Mouse (Mus musculus) midbrain, embryonic 14.5 days (tissue): ENCODE results near the gene Apmap. TPM values are rescaled to one million over a fixed set of nuclear protein-coding genes. Genes with fewer than 3 reads are reported as not detected.

Experiments used
- ATAC-seq: fragments of 200-750 bp; cut with Nextera tagmentation; 2 replicates; pipeline ENCODE4 v1.8.0; 2017; ENCODE audit warnings: moderate number of reproducible peaks, moderate library complexity; ENCODE audit not compliant: low FRiP score, low TSS enrichment
- DNase-seq: peaks from one replicate; pipeline ENCODE4 v3.0.0-alpha.2; 2015
- H3K27ac ChIP-seq: fragments of 300-500 bp; sonication (generic); replicated peaks from 2 replicates; pipeline ENCODE4 v1.5.1; 2014; ENCODE audit warnings: mild to moderate bottlenecking, low read depth, low read length, moderate library complexity
- H3K27me3 ChIP-seq: fragments of 300-500 bp; sonication (generic); 2 replicates; pipeline ENCODE4 v1.6.1; 2014; ENCODE audit warnings: low read length, control low read depth, mixed read lengths; ENCODE audit not compliant: control insufficient read depth, insufficient read depth
- H3K36me3 ChIP-seq: fragments of 300-500 bp; sonication (generic); 2 replicates; pipeline ENCODE4 v1.6.1; 2014; ENCODE audit warnings: low read length, control low read depth; ENCODE audit not compliant: control insufficient read depth, insufficient read depth
- H3K4me1 ChIP-seq: fragments of 300-500 bp; sonication (generic); 2 replicates; pipeline ENCODE4 v1.6.1; 2014; ENCODE audit warnings: mild to moderate bottlenecking, antibody characterized with exemption, low read length, control low read depth; ENCODE audit not compliant: control insufficient read depth, insufficient read depth
- H3K4me2 ChIP-seq: fragments of 300-500 bp; sonication (generic); 2 replicates; pipeline ENCODE4 v1.6.1; 2014; ENCODE audit warnings: mild to moderate bottlenecking, low read length, moderate library complexity
- H3K4me3 ChIP-seq: fragments of 300-500 bp; sonication (generic); replicated peaks from 2 replicates; pipeline ENCODE4 v1.5.1; 2014; ENCODE audit warnings: low read depth, low read length
- H3K9ac ChIP-seq: fragments of 300-500 bp; sonication (generic); replicated peaks from 2 replicates; pipeline ENCODE4 v1.6.1; 2014; ENCODE audit warnings: mild to moderate bottlenecking, low read length, moderate library complexity
- H3K9me3 ChIP-seq: fragments of 300-500 bp; sonication (generic); 2 replicates; pipeline ENCODE4 v1.6.1; 2016; ENCODE audit warnings: low read length, control low read depth, mixed read lengths; ENCODE audit not compliant: control insufficient read depth
- WGBS: fragments of 180-500 bp; shearing (Covaris S2); extraction: QIAGEN DNeasy Blood & Tissue Kit; methylation state at CpG from one replicate; pipeline ENCODE4 v1.1.7; 2014; 5-methylcytosine and 5-hydroxymethylcytosine counted together
- polyA plus RNA-seq: library from polyadenylated mRNA; unstranded; fragments of >200 nt; fragmentation: Nextera tagmentation; extraction: Ambion mirVana; gene quantifications from 2 replicates; pipeline ENCODE4 v1.2.1, GENCODE M21; 2014

Gene Apmap
- polyA plus RNA-seq, 1 experiment from 2014 or later = 42.5 TPM

- Histone ChIP-seq H3K27ac (no peak overlapping the region), H3K36me3 (0 out of 2 replicates have a peak, but pooled peaks cover 2% of the 10 kb centered on the region), H3K9me3 (no peaks in the 10 kb centered on the region), H3K4me2 (no peak overlapping the region), H3K27me3 (no peaks in the 10 kb centered on the region), H3K4me3 (no peak overlapping the region), H3K9ac (no peak overlapping the region), H3K4me1 (peaks cover 3% of the 10 kb centered on the region)
- ATAC-seq (no peak), DNase-seq (no peak)
- 96% methylated on average over 2 of the region's 2 CpGs for WGBS
Observed at GRCm38 (mm10) chr2:150602166-150602565, 6.2 kb downstream of the Apmap start.

GRCm38 (mm10) chr2:150600263-150600662 lies 8.1 kb downstream of the Apmap start:
- Histone ChIP-seq H3K36me3 (0 out of 2 replicates have a peak, but pooled peaks cover 2% of the 10 kb centered on the region), H3K4me3 (no peak overlapping the region), H3K9me3 (no peaks in the 10 kb centered on the region), H3K4me1 (no peaks in the 10 kb centered on the region), H3K27me3 (no peaks in the 10 kb centered on the region), H3K4me2 (no peak overlapping the region), H3K27ac (no peak overlapping the region), H3K9ac (no peak overlapping the region)
- 95% methylated on average over 2 of the region's 2 CpGs for WGBS
- no peak for DNase-seq
- no peak for ATAC-seq

- Histone ChIP-seq H3K27ac (no peak overlapping the region), H3K4me2 (no peak overlapping the region), H3K4me1 (no peaks in the 10 kb centered on the region), H3K36me3 (peaks cover 24% of the 10 kb centered on the region), H3K9me3 (no peaks in the 10 kb centered on the region), H3K4me3 (no peak overlapping the region), H3K9ac (no peak overlapping the region), H3K27me3 (no peaks in the 10 kb centered on the region)
- 96% methylated on average over 3 of the region's 3 CpGs for WGBS
- no peak for ATAC-seq
- no peak for DNase-seq
Observed at GRCm38 (mm10) chr2:150595411-150596190, 12.8 kb downstream of the Apmap start.

- Histone ChIP-seq H3K9ac (no peak overlapping the region), H3K27ac (no peak overlapping the region), H3K27me3 (no peaks in the 10 kb centered on the region), H3K4me2 (no peak overlapping the region), H3K36me3 (peaks cover 69% of the 10 kb centered on the region), H3K9me3 (no peaks in the 10 kb centered on the region), H3K4me3 (no peak overlapping the region), H3K4me1 (no peaks in the 10 kb centered on the region)
- no peak for DNase-seq
- 76% methylated on average over 11 of the region's 11 CpGs for WGBS
- no peak; the same call in 1 of the 2 replicates for ATAC-seq
Observed at GRCm38 (mm10) chr2:150589076-150589475, 19.3 kb downstream of the Apmap start.

GRCm38 (mm10) chr2:150579628-150580027 lies 28.7 kb downstream of the Apmap start:
- Histone ChIP-seq H3K4me3 (no peak overlapping the region), H3K9me3 (no peaks in the 10 kb centered on the region)

GRCm38 (mm10) chr2:150578603-150579002 lies 29.8 kb downstream of the Apmap start:
- no peak overlapping the region for H3K4me2 ChIP-seq
- no peaks in the 10 kb centered on the region for H3K9me3 ChIP-seq
- ATAC-seq (no peak), DNase-seq (no peak)
- peaks cover 9% of the 10 kb centered on the region for H3K36me3 ChIP-seq
- no peaks in the 10 kb centered on the region for H3K4me1 ChIP-seq
- H3K4me3 ChIP-seq = no peak overlapping the region
- H3K27ac ChIP-seq = no peak overlapping the region
- no peak overlapping the region for H3K9ac ChIP-seq
- no peaks in the 10 kb centered on the region for H3K27me3 ChIP-seq
- WGBS = 83% methylated on average over 5 of the region's 5 CpGs

More at GRCm38 (mm10) chr2:150579628-150580027, 28.7 kb downstream of the Apmap start:
- H3K27me3 ChIP-seq = no peaks in the 10 kb centered on the region
- DNase-seq (no peak), ATAC-seq (no peak)
- no peak overlapping the region for H3K4me2 ChIP-seq
- no peaks in the 10 kb centered on the region for H3K4me1 ChIP-seq
- peaks cover 20% of the 10 kb centered on the region for H3K36me3 ChIP-seq
- whole genome bisulfite sequencing = 94% methylated on average over 1 of the region's 1 CpGs
- H3K9ac ChIP-seq = no peak overlapping the region
- H3K27ac ChIP-seq = no peak overlapping the region

- H3K27ac ChIP-seq = no peak overlapping the region
- no peaks in the 10 kb centered on the region for H3K27me3 ChIP-seq
- no peak overlapping the region for H3K4me3 ChIP-seq
- 97% methylated on average over 1 of the region's 1 CpGs for WGBS
- no peak overlapping the region for H3K4me2 ChIP-seq
- ATAC-seq (no peak), DNase-seq (no peak)
- no peaks in the 10 kb centered on the region for H3K9me3 ChIP-seq
- H3K4me1 ChIP-seq = no peaks in the 10 kb centered on the region
- no peak overlapping the region for H3K9ac ChIP-seq
- 0 out of 2 replicates have a peak, but pooled peaks cover 3% of the 10 kb centered on the region for H3K36me3 ChIP-seq
Observed at GRCm38 (mm10) chr2:150576256-150576655, 32.1 kb downstream of the Apmap start.

- DNase-seq (no peak), ATAC-seq (no peak)
- Histone ChIP-seq H3K4me2 (no peak overlapping the region), H3K4me3 (no peak overlapping the region), H3K9ac (no peak overlapping the region), H3K9me3 (no peaks in the 10 kb centered on the region), H3K27ac (no peak overlapping the region), H3K27me3 (no peaks in the 10 kb centered on the region), H3K36me3 (0 out of 2 replicates have a peak, but pooled peaks cover 3% of the 10 kb centered on the region), H3K4me1 (no peaks in the 10 kb centered on the region)
- WGBS = 86% methylated on average over 3 of the region's 3 CpGs
Observed at GRCm38 (mm10) chr2:150572463-150572862, 35.9 kb downstream of the Apmap start.

GRCm38 (mm10) chr2:150570761-150571160 lies 37.6 kb downstream of the Apmap start:
- Histone ChIP-seq H3K9ac (no peak overlapping the region), H3K4me2 (no peak overlapping the region), H3K9me3 (no peaks in the 10 kb centered on the region), H3K27me3 (no peaks in the 10 kb centered on the region), H3K36me3 (no peaks in the 10 kb centered on the region), H3K4me1 (no peaks in the 10 kb centered on the region), H3K27ac (no peak overlapping the region), H3K4me3 (no peak overlapping the region)
- DNase-seq (no peak), ATAC-seq (no peak)
- 90% methylated on average over 2 of the region's 2 CpGs for WGBS
